Mouse (Mus musculus): Measurements from ENCODE around the gene Inpp5k. TPM values are rescaled to one million over a fixed set of nuclear protein-coding genes. Genes with fewer than 3 reads are reported as not detected.
A peak's percentile ranks its signal among the peaks of the same experiment; 100 is the strongest.

Gene Inpp5k
- total RNA-seq, 1 experiment from 2014 or later: 59.6 TPM

DNA sequence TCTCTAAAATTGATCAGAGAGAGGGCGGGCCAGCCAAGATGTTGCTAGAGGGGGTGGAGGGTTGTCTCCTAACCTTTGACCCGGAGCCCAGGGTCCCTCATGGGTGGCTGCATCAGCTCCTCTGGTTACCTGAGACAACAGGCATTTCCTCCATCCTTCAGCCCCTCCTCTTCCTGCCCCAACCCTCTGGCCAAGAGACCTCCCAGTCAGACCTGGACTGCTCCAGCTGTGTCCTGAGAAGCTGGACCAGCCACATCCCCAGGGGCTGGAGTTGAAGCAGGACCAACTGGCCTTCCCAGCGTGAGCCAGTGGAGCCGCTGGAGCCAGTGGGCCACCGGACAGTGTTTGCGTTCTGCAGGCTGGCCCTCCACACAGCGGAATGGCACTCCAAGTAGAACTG is 19.5 kb downstream of the Inpp5k start, which contains the start of gene Myo1c:
TSS of gene Myo1c (plus strand) at position 194 of the 400 bp plus-strand sequence.
- ATAC-seq (replicated peaks in 1 of 2; ENCODE audit: insufficient read depth in 1 of 2, low FRiP score in 2 of 2, low TSS enrichment in 1 of 2, low read depth in 1 of 2, poor library complexity in 2 of 2, severe bottlenecking in 2 of 2): no peak

GRCm38 (mm10) chr11:75650958-75651425 is 20.2 kb downstream of the Inpp5k start:
- ATAC-seq (replicated peaks in 1 of 2; ENCODE audit: insufficient read depth in 1 of 2, low FRiP score in 2 of 2, low TSS enrichment in 1 of 2, low read depth in 1 of 2, poor library complexity in 2 of 2, severe bottlenecking in 2 of 2): no peak; a peak in 1 of 4 replicates

GRCm38 (mm10) chr11:75651426-75652221 is 20.8 kb downstream of the Inpp5k start:
- ATAC-seq (replicated peaks in 1 of 2; ENCODE audit: insufficient read depth in 1 of 2, low FRiP score in 2 of 2, low TSS enrichment in 1 of 2, low read depth in 1 of 2, poor library complexity in 2 of 2, severe bottlenecking in 2 of 2): peak; percentile 22 to 40; a peak in 3 of 4 replicates

GRCm38 (mm10) chr11:75652222-75652941 is 21.6 kb downstream of the Inpp5k start:
- ATAC-seq (replicated peaks in 1 of 2; ENCODE audit: insufficient read depth in 1 of 2, low FRiP score in 2 of 2, low TSS enrichment in 1 of 2, low read depth in 1 of 2, poor library complexity in 2 of 2, severe bottlenecking in 2 of 2): no peak; a peak in 1 of 4 replicates

DNA sequence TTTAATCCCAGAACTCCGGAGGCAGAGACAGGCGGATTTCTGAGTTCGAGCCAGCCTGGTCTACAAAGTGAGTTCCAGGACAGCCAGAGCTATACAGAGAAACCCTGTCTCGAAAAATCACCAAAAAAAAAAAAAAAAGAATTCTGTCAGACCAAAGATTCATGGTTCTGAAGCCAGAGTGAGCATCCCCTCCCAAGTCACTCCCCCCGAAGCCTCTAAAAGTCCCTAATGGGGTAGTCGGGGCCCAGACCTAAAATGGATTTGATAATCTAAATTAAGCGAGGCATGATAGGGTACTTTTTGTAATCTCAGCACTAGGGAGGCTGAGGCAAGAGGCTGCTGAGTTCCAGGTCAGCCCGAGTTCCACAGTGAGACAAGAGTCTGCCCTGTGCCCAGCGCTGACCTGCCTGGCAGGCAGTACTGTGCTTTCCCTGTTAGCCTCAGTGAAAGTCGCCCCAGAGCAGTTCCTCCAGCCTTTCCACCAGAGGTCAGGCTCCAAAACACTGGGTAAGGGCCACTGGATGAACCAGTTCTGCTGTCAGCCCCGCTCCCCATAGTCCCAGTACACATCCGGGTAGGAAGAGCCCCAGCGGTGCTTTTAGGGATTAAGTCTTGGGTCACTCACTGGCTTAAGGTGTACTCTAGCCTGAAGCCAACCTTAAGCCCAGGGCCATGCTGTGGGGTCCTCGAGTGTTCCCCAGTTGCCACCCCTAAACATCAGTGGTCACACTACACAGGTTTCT is 22.3 kb downstream of the Inpp5k start:
- no peak for ATAC-seq (replicated peaks in 1 of 2; ENCODE audit: insufficient read depth in 1 of 2, low FRiP score in 2 of 2, low TSS enrichment in 1 of 2, low read depth in 1 of 2, poor library complexity in 2 of 2, severe bottlenecking in 2 of 2)

DNA sequence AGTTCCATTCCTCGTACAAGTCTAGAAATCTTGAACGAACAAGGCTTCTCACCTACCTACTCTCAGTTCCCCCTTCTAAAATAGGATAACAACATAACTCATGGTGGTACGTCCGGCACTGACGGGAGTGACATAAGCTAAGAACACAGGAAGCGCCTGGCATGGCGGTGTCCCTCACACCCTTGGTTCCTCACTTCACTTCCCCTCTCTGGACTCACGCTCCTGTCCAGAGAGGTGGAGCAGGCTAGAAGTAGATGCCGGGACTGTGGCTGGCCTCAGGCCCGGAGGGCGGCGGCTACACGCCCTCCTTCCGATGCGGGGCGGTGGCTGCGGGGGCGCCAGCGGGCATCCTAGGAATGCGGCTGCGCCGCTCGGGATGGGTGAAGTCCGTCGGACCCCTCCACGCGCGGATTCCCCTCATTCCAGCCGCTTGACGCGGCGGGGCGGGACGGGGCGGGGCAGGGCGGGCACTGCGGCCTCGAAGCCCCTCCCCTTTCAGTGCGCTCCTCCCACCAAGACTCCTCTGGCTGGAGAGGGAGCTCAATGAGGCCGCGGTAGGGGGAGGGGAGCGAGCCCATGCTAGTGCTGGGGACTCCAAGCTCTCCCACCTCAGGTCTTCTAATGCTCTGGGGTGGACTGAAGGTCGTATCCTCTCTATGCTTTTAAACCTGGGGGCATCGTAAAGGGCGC is 23.1 kb downstream of the Inpp5k start:
- ATAC-seq (replicated peaks in 1 of 2; ENCODE audit: insufficient read depth in 1 of 2, low FRiP score in 2 of 2, low TSS enrichment in 1 of 2, low read depth in 1 of 2, poor library complexity in 2 of 2, severe bottlenecking in 2 of 2): peak; percentile 50 to 61

GRCm38 (mm10) chr11:75654471-75655390 is 23.9 kb downstream of the Inpp5k start:
- 0 out of 4 replicates have a peak, but pooled peaks of 1 of the 2 experiments have one; percentile 0 for ATAC-seq (replicated peaks in 1 of 2; ENCODE audit: insufficient read depth in 1 of 2, low FRiP score in 2 of 2, low TSS enrichment in 1 of 2, low read depth in 1 of 2, poor library complexity in 2 of 2, severe bottlenecking in 2 of 2)

- no peak for ATAC-seq (replicated peaks in 1 of 2; ENCODE audit: insufficient read depth in 1 of 2, low FRiP score in 2 of 2, low TSS enrichment in 1 of 2, low read depth in 1 of 2, poor library complexity in 2 of 2, severe bottlenecking in 2 of 2)
Observed at GRCm38 (mm10) chr11:75655621-75656545, 25.1 kb downstream of the Inpp5k start.

- no peak for ATAC-seq (replicated peaks in 1 of 2; ENCODE audit: insufficient read depth in 1 of 2, low FRiP score in 2 of 2, low TSS enrichment in 1 of 2, low read depth in 1 of 2, poor library complexity in 2 of 2, severe bottlenecking in 2 of 2)
Observed at GRCm38 (mm10) chr11:75656621-75657590, 26.1 kb downstream of the Inpp5k start.

GRCm38 (mm10) chr11:75657841-75658240 is 27.1 kb downstream of the Inpp5k start:
- no peak for ATAC-seq (replicated peaks in 1 of 2; ENCODE audit: insufficient read depth in 1 of 2, low FRiP score in 2 of 2, low TSS enrichment in 1 of 2, low read depth in 1 of 2, poor library complexity in 2 of 2, severe bottlenecking in 2 of 2)

DNA sequence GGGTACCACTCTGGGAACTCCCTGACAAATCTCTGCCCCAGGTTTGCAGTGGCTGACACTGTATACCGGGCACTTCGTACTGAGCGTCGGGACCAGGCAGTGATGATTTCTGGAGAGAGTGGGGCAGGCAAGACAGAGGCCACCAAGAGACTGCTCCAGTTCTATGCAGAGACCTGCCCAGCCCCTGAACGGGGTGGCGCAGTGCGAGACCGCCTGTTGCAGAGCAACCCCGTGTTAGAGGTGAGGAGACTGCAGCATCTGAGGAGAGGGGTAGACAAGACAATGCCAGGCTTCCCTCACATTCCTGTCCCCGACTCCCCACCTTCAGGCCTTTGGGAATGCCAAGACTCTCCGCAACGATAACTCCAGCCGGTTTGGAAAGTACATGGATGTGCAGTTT is 27.5 kb downstream of the Inpp5k start:
- no peak for ATAC-seq (replicated peaks in 1 of 2; ENCODE audit: insufficient read depth in 1 of 2, low FRiP score in 2 of 2, low TSS enrichment in 1 of 2, low read depth in 1 of 2, poor library complexity in 2 of 2, severe bottlenecking in 2 of 2)

- ATAC-seq (replicated peaks in 1 of 2; ENCODE audit: insufficient read depth in 1 of 2, low FRiP score in 2 of 2, low TSS enrichment in 1 of 2, low read depth in 1 of 2, poor library complexity in 2 of 2, severe bottlenecking in 2 of 2): no peak
Observed at GRCm38 (mm10) chr11:75658996-75659750, 28.4 kb downstream of the Inpp5k start.

DNA sequence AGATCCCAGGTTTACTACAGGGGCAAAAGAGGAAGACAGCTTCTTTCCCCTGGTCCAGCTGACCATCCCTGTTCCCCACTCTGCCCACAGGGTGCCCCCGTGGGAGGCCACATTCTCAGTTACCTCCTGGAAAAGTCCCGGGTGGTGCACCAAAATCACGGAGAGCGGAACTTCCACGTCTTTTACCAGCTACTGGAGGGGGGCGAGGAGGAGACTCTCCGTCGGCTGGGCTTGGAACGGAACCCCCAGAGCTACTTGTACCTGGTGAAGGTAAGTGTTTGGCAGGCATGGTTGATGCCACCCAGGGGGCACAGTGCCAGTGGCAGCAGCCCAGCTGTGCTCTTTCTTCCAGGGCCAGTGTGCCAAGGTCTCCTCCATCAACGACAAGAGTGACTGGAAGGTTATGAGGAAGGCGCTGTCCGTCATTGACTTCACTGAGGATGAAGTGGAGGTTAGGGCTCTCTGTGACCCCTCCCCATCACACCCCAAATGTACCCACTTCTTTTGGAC is 29.3 kb downstream of the Inpp5k start:
- no peak for ATAC-seq (replicated peaks in 1 of 2; ENCODE audit: insufficient read depth in 1 of 2, low FRiP score in 2 of 2, low TSS enrichment in 1 of 2, low read depth in 1 of 2, poor library complexity in 2 of 2, severe bottlenecking in 2 of 2)

All from hematopoietic stem cell, adult 5-6 weeks (primary cell).